Mouse (Mus musculus) bone marrow, adult 2 months (tissue): ENCODE data around the gene Tmem130.

Experiments
- CTCF ChIP-seq: fragments of 200-500 bp; IDR thresholded peaks from 2 replicates; pipeline ENCODE4 v1.5.1; 2011; ENCODE audit warnings: low read length, control low read depth; ENCODE audit not compliant: control insufficient read depth, insufficient read depth
- POLR2A ChIP-seq: fragments of 200-500 bp; IDR thresholded peaks from 2 replicates; pipeline ENCODE4 v1.6.1; 2011; ENCODE audit warnings: low read depth, mild to moderate bottlenecking, control low read depth, low read length, borderline replicate concordance; ENCODE audit not compliant: control insufficient read depth

DNA sequence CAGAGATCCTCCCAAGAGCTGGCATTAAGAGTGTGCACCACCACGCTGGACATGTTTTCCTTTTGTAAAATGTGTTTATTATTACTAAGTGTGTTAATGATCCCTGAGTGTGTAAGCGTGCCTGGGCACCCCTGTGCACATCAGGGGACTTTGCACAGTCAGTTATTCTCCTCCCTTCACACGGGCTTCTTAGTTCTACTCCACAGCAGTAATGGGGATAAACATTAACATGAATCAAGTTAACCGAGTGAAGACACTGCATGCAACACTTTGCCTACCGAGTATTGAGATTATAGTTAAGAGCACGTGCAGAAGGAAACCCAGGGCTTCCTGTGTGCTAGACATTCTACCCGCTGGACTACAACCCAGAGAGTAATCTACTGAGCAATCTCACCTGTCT is 4.4 kb upstream of the Tmem130 start:
- TF ChIP-seq CTCF (no peak), POLR2A (no peak)
